Mouse (Mus musculus): ENCODE measurements at regions not wholly inside any gene's neighbourhood (a gene's known extent, or its start where the extent isn't known, plus 50 kb on each side); places are given as distances from the start of the nearest gene placed in this dataset.
"Not testable (repeated sequence)": the region's sequence is repeated elsewhere in the genome, so short reads cannot be mapped to it uniquely, and the experiment has no call there.

DNA sequence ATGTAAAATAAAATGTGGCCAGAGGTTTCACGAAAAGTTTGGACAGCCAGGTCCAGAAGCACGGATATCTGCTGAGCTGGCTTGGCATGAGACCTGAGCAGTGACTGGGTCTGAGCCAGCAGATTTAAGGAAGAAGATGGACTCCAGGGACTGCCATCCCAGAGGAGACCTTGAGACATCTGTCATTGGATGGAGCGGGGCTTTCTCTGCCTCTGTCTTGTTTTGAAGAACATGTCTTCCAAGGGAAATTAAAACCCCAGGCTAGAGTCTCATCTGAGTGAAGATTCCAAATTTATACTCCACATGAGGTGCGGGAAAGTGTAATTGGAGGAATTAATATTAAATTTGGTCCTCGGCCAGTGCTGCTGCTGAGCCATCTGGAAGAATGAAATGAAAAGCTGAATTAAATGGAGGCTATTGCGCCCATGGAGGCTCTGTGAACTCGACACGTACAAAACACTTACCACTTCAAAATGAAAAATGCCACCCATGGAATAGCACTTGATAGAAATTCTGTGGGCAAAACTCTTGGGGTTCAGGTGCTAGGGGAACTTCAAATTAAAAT, 129.8 kb upstream of the Adcy2 start:
- DNase-seq (ENCODE audit: low spot score in 2 of 2): no peak

DNA sequence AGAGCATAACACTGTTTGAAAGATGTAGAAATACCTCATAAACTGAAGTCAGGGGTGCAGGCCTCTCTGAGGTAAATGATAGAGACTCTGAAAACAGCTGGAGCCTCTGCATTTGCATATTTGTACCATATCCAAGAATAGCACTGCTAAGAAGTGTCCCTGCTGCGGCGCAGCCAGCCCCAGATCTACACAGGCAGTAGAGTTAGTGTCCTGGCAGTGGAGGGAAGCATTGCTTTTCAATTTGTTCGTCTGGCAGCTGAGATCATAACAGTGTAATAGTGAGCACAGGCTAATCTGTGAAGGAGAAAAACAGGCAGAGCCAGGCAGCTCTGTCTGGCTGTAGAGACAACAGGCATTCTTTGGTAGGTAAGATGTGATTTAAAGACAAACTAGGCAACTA, 128.2 kb upstream of the Adcy2 start:
- no peak for DNase-seq (ENCODE audit: low spot score in 2 of 2)

DNA sequence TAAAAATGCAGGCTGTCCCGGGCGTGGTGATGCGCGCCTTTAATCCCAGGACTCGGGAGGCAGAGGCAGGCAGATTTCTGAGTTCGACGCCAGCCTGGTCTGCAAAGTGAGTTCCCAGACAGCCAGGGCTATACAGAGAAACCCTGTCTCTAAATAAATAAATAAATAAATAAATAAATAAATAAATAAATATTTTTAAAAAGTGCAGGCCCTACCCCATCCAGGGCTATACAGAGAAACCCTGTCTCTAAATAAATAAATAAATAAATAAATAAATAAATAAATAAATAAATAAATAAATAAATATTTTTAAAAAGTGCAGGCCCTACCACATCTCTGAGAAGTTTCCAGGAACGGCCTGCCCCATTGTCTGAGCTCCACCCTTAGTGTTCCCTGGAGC, 119.4 kb upstream of the Adcy2 start:
- DNase-seq (ENCODE audit: low spot score in 2 of 2): not testable (repeated sequence)

DNA sequence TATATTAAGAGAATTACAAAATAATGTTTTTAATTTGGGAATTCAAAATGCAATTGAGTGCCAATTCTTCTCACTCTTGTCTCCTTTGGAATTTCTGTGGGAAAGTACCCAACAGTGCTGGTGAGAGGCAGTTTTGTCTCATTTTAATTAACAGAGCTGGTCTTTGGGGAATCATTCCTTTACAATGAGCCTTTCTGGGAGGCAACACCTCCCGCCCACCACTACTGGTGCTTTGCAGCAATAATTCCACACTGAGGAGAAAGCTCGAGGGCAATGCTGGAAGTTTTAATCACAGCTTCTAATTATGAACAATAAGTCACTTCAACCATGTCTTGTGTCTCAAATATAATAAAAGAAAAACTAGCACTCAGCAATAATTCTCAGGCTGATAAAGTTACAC, 109.8 kb upstream of the Adcy2 start:
- DNase-seq (ENCODE audit: low spot score in 2 of 2): no peak

DNA sequence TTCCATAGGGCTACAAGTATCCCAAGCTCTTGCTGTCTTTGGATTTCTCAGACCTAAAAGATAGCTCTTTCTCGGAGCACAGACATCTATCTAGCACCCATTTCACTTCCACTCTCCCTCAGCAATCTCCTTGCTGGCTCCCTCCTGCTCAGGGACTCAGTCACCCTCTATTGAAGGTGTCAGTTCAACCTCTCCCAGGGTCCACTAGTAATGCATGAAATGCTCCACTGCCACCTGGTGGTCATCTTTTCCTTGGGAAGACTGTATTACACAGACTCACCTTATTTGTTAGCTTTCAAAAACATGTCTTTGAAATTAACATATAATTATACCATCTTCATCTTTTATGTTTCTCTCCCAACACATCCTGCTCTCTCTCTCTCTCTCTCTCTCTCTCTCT, 87.3 kb upstream of the Adcy2 start:
- peak; percentile 3 to 10 for DNase-seq (ENCODE audit: low spot score in 2 of 2)

DNA sequence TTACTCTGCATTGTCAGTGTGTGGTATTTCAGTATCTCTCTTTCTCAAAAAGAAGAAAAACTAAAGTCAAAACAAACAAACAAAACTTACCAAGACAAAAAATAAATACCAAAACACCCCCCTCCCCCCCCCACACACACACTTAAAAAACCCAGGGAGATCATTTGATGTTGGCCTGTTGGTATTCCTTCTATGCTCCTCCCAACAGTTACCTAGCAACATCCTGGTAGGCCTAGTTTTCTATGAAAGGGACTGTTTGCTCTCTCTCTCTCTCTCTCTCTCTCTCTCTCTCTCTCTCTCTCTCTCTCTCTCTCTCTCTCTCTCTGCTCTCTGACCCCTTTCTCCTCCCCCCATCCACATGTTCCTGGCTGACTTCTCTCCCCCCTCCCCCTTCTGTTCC, 71.0 kb upstream of the Adcy2 start:
- DNase-seq (ENCODE audit: low spot score in 2 of 2): no peak

DNA sequence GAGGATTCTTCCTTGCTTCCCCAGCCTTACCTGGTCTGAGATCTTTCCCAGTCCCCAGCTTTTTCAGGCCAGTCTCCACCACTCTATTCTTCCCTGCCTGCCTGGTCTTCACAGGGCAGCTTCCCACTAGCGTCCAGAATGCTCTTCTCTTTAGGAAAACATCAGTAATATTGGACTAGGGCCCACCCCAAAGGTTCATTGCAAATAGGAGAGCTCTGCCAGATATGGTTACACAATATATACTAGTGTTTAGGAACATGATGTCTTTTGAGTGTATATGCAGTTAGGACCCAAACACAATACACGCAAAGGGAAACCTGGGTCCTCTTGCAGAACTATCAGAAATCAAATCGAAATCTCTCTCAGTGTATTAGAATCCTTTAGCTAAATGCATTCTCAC, 70.5 kb upstream of the Adcy2 start:
- no peak for DNase-seq (ENCODE audit: low spot score in 2 of 2)

DNA sequence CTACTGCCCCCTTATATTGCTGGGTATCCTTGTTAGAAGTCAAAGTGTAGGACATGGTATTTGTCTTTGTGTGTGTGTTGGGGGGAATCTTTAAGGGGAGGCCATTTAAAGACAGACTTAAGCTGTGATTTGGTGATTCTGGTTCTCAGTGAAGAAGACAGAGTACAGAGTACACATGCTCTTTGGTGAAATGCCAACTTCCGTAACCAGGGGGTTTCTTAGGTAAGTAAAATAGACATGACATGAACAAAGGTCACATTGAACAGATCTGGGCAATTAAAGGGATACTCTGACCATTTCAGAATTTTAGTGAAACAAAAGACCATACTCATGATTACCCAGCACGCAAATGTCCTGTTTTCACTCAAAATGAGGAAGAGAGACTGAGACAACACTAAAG, 67.3 kb upstream of the Adcy2 start:
- DNase-seq (ENCODE audit: low spot score in 2 of 2): no peak

DNA sequence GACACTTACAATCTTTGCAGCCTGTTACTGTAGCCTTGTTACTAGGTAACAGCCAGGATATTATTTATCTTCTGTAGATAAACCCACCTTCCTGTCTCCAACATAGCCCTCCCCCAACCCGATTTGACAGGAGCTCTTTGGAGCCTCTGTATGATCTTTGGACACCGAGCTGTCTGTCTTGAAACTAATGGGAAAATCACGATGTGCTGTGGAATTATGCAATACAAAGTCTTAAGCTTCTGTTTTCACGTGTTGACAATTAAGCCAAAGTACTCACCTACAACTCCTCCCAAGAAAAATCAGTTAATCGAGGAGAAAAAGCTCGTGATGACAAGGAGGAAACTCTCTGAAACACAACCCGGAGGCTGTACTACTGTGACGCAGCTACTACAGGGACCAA, 65.9 kb upstream of the Adcy2 start:
- DNase-seq (ENCODE audit: low spot score in 2 of 2): no peak

DNA sequence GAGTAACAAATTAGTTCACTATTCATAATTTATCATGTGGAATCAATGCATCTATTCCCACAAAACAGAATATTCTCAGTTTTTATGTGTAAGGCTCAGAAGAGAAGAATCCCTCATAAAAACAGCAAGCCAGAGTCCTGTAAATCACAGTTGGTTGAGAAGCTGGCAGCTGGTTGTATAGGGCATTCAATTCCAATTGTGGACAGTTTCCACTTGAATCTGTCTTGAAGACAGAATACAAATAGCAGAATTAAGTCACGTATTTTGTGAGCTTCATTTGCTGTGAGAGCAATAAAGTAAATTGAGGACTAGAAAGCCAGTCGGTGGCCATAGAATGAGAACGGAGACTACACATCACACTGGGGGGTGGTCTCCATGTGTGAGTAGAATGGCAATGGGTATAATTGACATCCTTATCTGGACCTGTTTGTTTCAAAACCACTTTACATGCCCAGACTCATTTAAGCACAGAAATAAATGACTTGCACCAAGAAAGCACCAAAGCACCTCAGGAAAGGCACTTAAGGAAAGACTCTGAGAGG, 63.4 kb upstream of the Adcy2 start:
- no peak for DNase-seq (ENCODE audit: low spot score in 2 of 2)

DNA sequence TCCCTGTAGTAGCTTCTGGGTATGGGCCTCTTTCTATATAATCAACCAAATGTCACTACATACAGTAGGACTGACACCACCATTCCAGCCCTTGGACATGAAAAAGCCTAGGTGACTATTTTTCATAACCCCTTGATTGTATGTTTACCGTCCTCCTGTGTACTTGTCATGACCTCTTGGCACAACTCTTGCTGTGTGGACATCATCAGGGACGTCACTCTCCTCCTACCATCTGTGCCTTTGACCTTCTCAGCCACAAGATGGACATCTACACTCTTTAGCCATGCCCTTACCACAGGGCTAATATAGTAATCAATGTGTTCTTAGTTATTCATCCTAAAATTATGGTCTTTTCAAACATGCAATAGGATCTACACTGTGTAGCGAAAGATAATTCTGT, 62.1 kb upstream of the Adcy2 start:
- DNase-seq (ENCODE audit: low spot score in 2 of 2): no peak

Measured in urinary bladder, postnatal 36 days (tissue).